In genomic region chr6:95021724-95022123, GRCm38 (mm10) we compare ENCODE assay signal across 14 mouse cellular contexts.
"Had no signal": no experiment of that assay in that cellular context is flagged by ENCODE, and none has a peak within 500 bp of the region (broad histone marks: within the 10 kb centered on the region; RNA-seq: fewer than 3 reads in every experiment).

No protein-coding gene starts in this region.

- H3K4me2 ChIP-seq: kidney, embryonic 15.5 days; limb, embryonic 13.5 days; liver, embryonic 11.5 days; liver, embryonic 15.5 days; midbrain, embryonic 12.5 days; stomach, embryonic 15.5 days had no signal

- H3K36me3 ChIP-seq: kidney, embryonic 15.5 days; limb, embryonic 13.5 days; liver, embryonic 15.5 days; midbrain, embryonic 12.5 days; stomach, embryonic 15.5 days had no signal

- H3K4me3 ChIP-seq: kidney, embryonic 15.5 days; limb, embryonic 13.5 days; liver, embryonic 15.5 days; midbrain, embryonic 12.5 days; stomach, embryonic 15.5 days had no signal

- DNase-seq: kidney, postnatal 14 days; left cerebral cortex, postnatal 4 days; lung, adult 2 months; lung, postnatal 36 days; right cerebral cortex, postnatal 14 days; thymus, adult 2 months; thymus, postnatal 25 days had no signal

- H3K4me1 ChIP-seq: kidney, embryonic 15.5 days; liver, embryonic 15.5 days; stomach, embryonic 15.5 days had no signal

- ATAC-seq: lung, postnatal 0 days had no signal

- H3K9me3 ChIP-seq: kidney, embryonic 15.5 days; limb, embryonic 13.5 days; liver, embryonic 15.5 days; midbrain, embryonic 12.5 days; stomach, embryonic 15.5 days had no signal

- H3K27me3 ChIP-seq: kidney, embryonic 15.5 days; limb, embryonic 13.5 days; liver, embryonic 15.5 days; stomach, embryonic 15.5 days had no signal

- H3K9ac ChIP-seq: kidney, embryonic 15.5 days; limb, embryonic 13.5 days; liver, embryonic 15.5 days; midbrain, embryonic 12.5 days; stomach, embryonic 15.5 days had no signal

- H3K27ac ChIP-seq: kidney, embryonic 15.5 days; limb, embryonic 13.5 days; liver, embryonic 15.5 days; midbrain, embryonic 12.5 days; stomach, embryonic 15.5 days had no signal
